Mouse (Mus musculus): Measurements from ENCODE around the gene Fgr. TPM values are rescaled to one million over a fixed set of nuclear protein-coding genes. Genes with fewer than 3 reads are reported as not detected.

The Fgr gene
- total and polyA plus RNA-seq, 3 experiments, result 0.04 to 0.24 (median 0.13) TPM

- Histone ChIP-seq H3K27ac (ENCODE audit: insufficient read depth, low read depth) (no peak overlapping the region), H3K4me1 (ENCODE audit: control insufficient read depth in 1 of 2, insufficient read depth in 2 of 2) (peaks cover 19 to 55% of the 10 kb centered on the region in 2 experiments), H3K9me3 (replicated peaks; ENCODE audit: low read length) (no peaks in the 10 kb centered on the region), H3K36me3 (replicated peaks in 1 of 2; ENCODE audit: control insufficient read depth in 1 of 2, insufficient read depth in 1 of 2, low read length in 1 of 2) (no peaks in the 10 kb centered on the region), H3K4me2 (ENCODE audit: insufficient read depth, low read depth, poor library complexity, severe bottlenecking) (no peak overlapping the region), H3K79me2 (replicated peaks; ENCODE audit: control insufficient read depth, extremely low read depth, insufficient read depth, poor library complexity, severe bottlenecking) (no peaks in the 10 kb centered on the region), H3K27me3 (replicated peaks) (no peaks in the 10 kb centered on the region), H3K4me3 (replicated peaks in 1 of 3; ENCODE audit: low read depth in 2 of 3, low read length in 2 of 3, poor library complexity in 1 of 3) (no peak overlapping the region), H3K9ac (ENCODE audit: insufficient read depth, low read depth) (no peak overlapping the region)
- TF ChIP-seq NELFE (IDR thresholded peaks at IDR 0.05; ENCODE audit: low read depth, low read length) (no peak), CHD2 (IDR thresholded peaks at IDR 0.05; ENCODE audit: low read length) (no peak), ZC3H11A (IDR thresholded peaks at IDR 0.05; ENCODE audit: low read depth, low read length) (no peak), BHLHE40 (IDR thresholded peaks at IDR 0.05; ENCODE audit: low read depth, low read length) (no peak), UBTF (IDR thresholded peaks at IDR 0.05; ENCODE audit: low read depth, low read length) (no peak), SIN3A (IDR thresholded peaks at IDR 0.05; ENCODE audit: low read length) (no peak), IRF4 (IDR thresholded peaks at IDR 0.05; ENCODE audit: low read depth, low read length) (no peak), ZMIZ1 (IDR thresholded peaks at IDR 0.05; ENCODE audit: low read depth, low read length) (no peak), RAD21 (IDR thresholded peaks at IDR 0.05; ENCODE audit: low read depth, low read length) (no peak), USF2 (conservative IDR thresholded peaks at IDR 0.05; ENCODE audit: low read depth, low read length) (no peak), ELF1 (IDR thresholded peaks at IDR 0.05; ENCODE audit: low read depth, low read length) (no peak), ZNF384 (IDR thresholded peaks at IDR 0.05; ENCODE audit: low read depth, low read length) (no peak), MAX (IDR thresholded peaks at IDR 0.05; ENCODE audit: low read length) (no peak), HCFC1 (IDR thresholded peaks at IDR 0.05; ENCODE audit: low read depth, low read length) (no peak), GABPA (IDR thresholded peaks at IDR 0.05; ENCODE audit: insufficient replicate concordance, low read depth, low read length) (no peak), TCF12 (IDR thresholded peaks at IDR 0.05; ENCODE audit: low read depth, low read length) (no peak), SMC3 (IDR thresholded peaks at IDR 0.05; ENCODE audit: low read depth, low read length) (no peak), MYC (IDR thresholded peaks at IDR 0.05; ENCODE audit: low read depth, low read length) (no peak), ZKSCAN1 (IDR thresholded peaks at IDR 0.05; ENCODE audit: borderline replicate concordance, low read depth, low read length) (no peak), RCOR1 (conservative IDR thresholded peaks at IDR 0.05; ENCODE audit: low read depth, low read length) (no peak)
- DNase-seq (ENCODE audit: extremely low read depth), result no peak
- dilution Hi-C loops (cut with MboI; ENCODE audit: extremely low pct_ligation_motif_present, extremely low pct_unique_long_range_greater_than_20kb, low sequenced_read_pairs), result no loop called here
- in situ Hi-C loops (cut with MboI; ENCODE audit: low pct_ligation_motif_present, low pct_unique_long_range_greater_than_20kb, low sequenced_read_pairs), result no loop called here
Measured at GRCm38 (mm10) chr4:132960313-132960712, 13.6 kb upstream of the Fgr start.

GRCm38 (mm10) chr4:132960864-132961639 lies 12.8 kb upstream of the Fgr start:
- Histone ChIP-seq H3K9ac (ENCODE audit: insufficient read depth, low read depth) (no peak overlapping the region), H3K4me3 (replicated peaks in 1 of 3; ENCODE audit: low read depth in 2 of 3, low read length in 2 of 3, poor library complexity in 1 of 3) (no peak overlapping the region), H3K4me2 (ENCODE audit: insufficient read depth, low read depth, poor library complexity, severe bottlenecking) (no peak overlapping the region), H3K27me3 (replicated peaks) (no peaks in the 10 kb centered on the region), H3K4me1 (ENCODE audit: control insufficient read depth in 1 of 2, insufficient read depth in 2 of 2) (peaks cover 19 to 53% of the 10 kb centered on the region in 2 experiments), H3K9me3 (replicated peaks; ENCODE audit: low read length) (no peaks in the 10 kb centered on the region), H3K79me2 (replicated peaks; ENCODE audit: control insufficient read depth, extremely low read depth, insufficient read depth, poor library complexity, severe bottlenecking) (no peaks in the 10 kb centered on the region), H3K27ac (ENCODE audit: insufficient read depth, low read depth) (no peak overlapping the region), H3K36me3 (replicated peaks in 1 of 2; ENCODE audit: control insufficient read depth in 1 of 2, insufficient read depth in 1 of 2, low read length in 1 of 2) (no peaks in the 10 kb centered on the region)
- in situ Hi-C loops (cut with MboI; ENCODE audit: low pct_ligation_motif_present, low pct_unique_long_range_greater_than_20kb, low sequenced_read_pairs) (no loop called here), dilution Hi-C loops (cut with MboI; ENCODE audit: extremely low pct_ligation_motif_present, extremely low pct_unique_long_range_greater_than_20kb, low sequenced_read_pairs) (no loop called here)
- no peak for DNase-seq (ENCODE audit: extremely low read depth)
- TF ChIP-seq POLR2AphosphoS2 (IDR thresholded peaks at IDR 0.05; ENCODE audit: low read depth, low read length) (no peak), USF2 (conservative IDR thresholded peaks at IDR 0.05; ENCODE audit: low read depth, low read length) (no peak), EP300 (IDR thresholded peaks at IDR 0.05; ENCODE audit: low read length) (no peak), CHD2 (IDR thresholded peaks at IDR 0.05; ENCODE audit: low read length) (no peak), ZNF384 (IDR thresholded peaks at IDR 0.05; ENCODE audit: low read depth, low read length) (no peak), ZC3H11A (IDR thresholded peaks at IDR 0.05; ENCODE audit: low read depth, low read length) (no peak)
